Mouse (Mus musculus) neural tube, embryonic 13.5 days (tissue): ENCODE results near the gene Rbmx2. TPM values are rescaled to one million over a fixed set of nuclear protein-coding genes. Genes with fewer than 3 reads are reported as not detected.

Experiments used
- polyA plus RNA-seq: library from polyadenylated mRNA; unstranded; fragments of >200 nt; fragmentation: Nextera tagmentation; extraction: Ambion mirVana; gene quantifications from 2 replicates; pipeline ENCODE4 v1.2.1, GENCODE M21; 2015

Rbmx2 gene
- polyA plus RNA-seq, 1 experiment from 2014 or later: 25.9 TPM

Other genes with a start within 250 kb of the Rbmx2 start
- 0.85 and 0.92 TPM in 2 replicates for gene Elf4, start 231.9 kb upstream of the Rbmx2 start, polyA plus RNA-seq
- gene Aifm1, start 181.4 kb upstream of the Rbmx2 start, polyA plus RNA-seq: 44.1 and 51.9 TPM in 2 replicates
- 81.3 and 89.1 TPM in 2 replicates for gene Rab33a, start 175.7 kb upstream of the Rbmx2 start, polyA plus RNA-seq
- gene Zfp280c, start 100.5 kb upstream of the Rbmx2 start, polyA plus RNA-seq: 8.8 and 10.6 TPM in 2 replicates
- 33.4 and 36.0 TPM in 2 replicates for gene Slc25a14, start 71.6 kb upstream of the Rbmx2 start, polyA plus RNA-seq
- gene Gpr119, start 20.5 kb upstream of the Rbmx2 start, polyA plus RNA-seq: 0.12 and 0.29 TPM in 2 replicates
- gene Gm595, start 182.7 kb downstream of the Rbmx2 start, polyA plus RNA-seq: not detected in 2 replicates